Mouse (Mus musculus) lung, adult 2 months (tissue): ENCODE measurements at regions not wholly inside any gene's neighbourhood (a gene's known extent, or its start where the extent isn't known, plus 50 kb on each side); places are given as distances from the start of the nearest gene placed in this dataset.

Experiments used
- CTCF ChIP-seq: fragments of 200-500 bp; IDR thresholded peaks from 2 replicates; pipeline ENCODE4 v1.5.1; 2011; ENCODE audit warnings: mild to moderate bottlenecking, low read length, control low read depth; ENCODE audit not compliant: insufficient read depth
- POLR2A ChIP-seq: fragments of 200-500 bp; IDR thresholded peaks from 2 replicates; pipeline ENCODE4 v1.6.1; 2011; ENCODE audit warnings: low read depth, mild to moderate bottlenecking, control low read depth, low read length, borderline replicate concordance; ENCODE audit errors: extremely low read depth

DNA sequence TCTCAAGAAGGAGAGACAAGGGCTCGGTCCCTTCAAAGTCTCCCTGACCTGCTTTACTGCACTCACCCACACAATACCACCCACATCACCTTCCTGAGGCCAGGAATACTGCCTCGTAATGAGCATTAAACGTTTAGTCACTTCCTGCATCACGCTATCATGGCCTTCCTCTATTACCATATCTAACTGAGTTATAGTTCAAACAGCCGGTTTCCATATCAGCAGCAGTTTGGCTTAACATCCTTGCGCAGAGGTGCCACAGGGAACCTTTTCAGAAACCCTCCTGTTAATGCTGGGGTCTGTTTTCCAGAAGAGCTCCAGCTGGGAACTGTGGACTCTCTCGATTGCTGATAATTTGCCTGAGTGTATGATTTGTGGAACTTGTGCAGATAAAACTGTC lies 52.1 kb upstream of the Bhlhe40 start:
- TF ChIP-seq POLR2A, result no peak
- TF ChIP-seq CTCF, result no peak
